Mouse (Mus musculus) CH12.LX (cell line): ENCODE measurements around the gene Prkar1a.

Experiments
- CHD1 ChIP-seq: IDR thresholded peaks from 2 replicates; pipeline ENCODE4 v1.6.1; 2012; ENCODE audit warnings: low read depth, low read length, improper control_type of control experiment, inconsistent platforms
- CTCF ChIP-seq, 2 experiments: IDR thresholded peaks in 1 of 2; conservative IDR thresholded peaks in 1 of 2; 2 replicates each; pipeline ENCODE4 v1.5.1; 2011 to 2012; ENCODE audit warnings: low read depth in 2 of 2, low read length in 2 of 2, improper control_type of control experiment in 1 of 2, inconsistent platforms in 1 of 2, mild to moderate bottlenecking in 1 of 2, moderate library complexity in 1 of 2
- ELF1 ChIP-seq: IDR thresholded peaks from 2 replicates; pipeline ENCODE4 v1.6.1; 2014; ENCODE audit warnings: low read depth, mild to moderate bottlenecking, inconsistent platforms, low read length, improper control_type of control experiment
- ETS1 ChIP-seq: conservative IDR thresholded peaks from 2 replicates; pipeline ENCODE4 v1.6.1; 2012; ENCODE audit warnings: low read depth, mild to moderate bottlenecking, inconsistent platforms, low read length, improper control_type of control experiment, moderate library complexity
- MAX ChIP-seq: IDR thresholded peaks from 2 replicates; pipeline ENCODE4 v1.6.1; 2011; ENCODE audit warnings: low read length, improper control_type of control experiment
- MEF2A ChIP-seq: IDR thresholded peaks from 2 replicates; pipeline ENCODE4 v1.6.1; 2014; ENCODE audit warnings: low read depth, mild to moderate bottlenecking, inconsistent platforms, low read length, improper control_type of control experiment, borderline replicate concordance
- NELFE ChIP-seq: IDR thresholded peaks from 2 replicates; pipeline ENCODE4 v1.6.1; 2011; ENCODE audit warnings: low read depth, low read length, improper control_type of control experiment
- POLR2A ChIP-seq: IDR thresholded peaks from 2 replicates; pipeline ENCODE4 v1.6.1; 2011; ENCODE audit warnings: low read depth, mild to moderate bottlenecking, improper control_type of control experiment, low read length
- RCOR1 ChIP-seq: conservative IDR thresholded peaks from 2 replicates; pipeline ENCODE4 v1.6.1; 2012; ENCODE audit warnings: low read depth, mild to moderate bottlenecking, inconsistent platforms, low read length, improper control_type of control experiment

- no peak for TF ChIP-seq MAX
- TF ChIP-seq CTCF (conservative IDR thresholded peaks at IDR 0.05 in 1 of 2, IDR thresholded peaks at IDR 0.05 in 1 of 2; ENCODE audit: low read depth in 2 of 2, low read length in 2 of 2) = peak in 1 of 2 experiments; percentile 42; a peak in 2 of 4 replicates
- no peak for TF ChIP-seq ELF1
- TF ChIP-seq MEF2A = no peak
- TF ChIP-seq CHD1 = no peak
- TF ChIP-seq POLR2A = no peak
- no peak for TF ChIP-seq RCOR1
- TF ChIP-seq NELFE = no peak
- no peak for TF ChIP-seq ETS1
These were observed 25.3 kb downstream of the Prkar1a start for GRCm38 (mm10) chr11:109674542-109674941.
